Mouse (Mus musculus): ENCODE data around the gene Dner.

Dner gene

GRCm38 (mm10) chr1:84325309-84325708 is 370.7 kb downstream of the Dner start:
- no peak for DNase-seq (ENCODE audit: low read depth, low spot score)

GRCm38 (mm10) chr1:84321327-84321726 is 374.7 kb downstream of the Dner start:
- no peak for DNase-seq (ENCODE audit: low read depth, low spot score)

Measured in retina, adult 2 months (tissue).